Mouse (Mus musculus): Measurements from ENCODE around the gene Ltb4r2. TPM values are rescaled to one million over a fixed set of nuclear protein-coding genes. Genes with fewer than 3 reads are reported as not detected.

Gene Ltb4r2
- polyA plus RNA-seq, 1 experiment from 2014 or later = 0.21 TPM

DNA sequence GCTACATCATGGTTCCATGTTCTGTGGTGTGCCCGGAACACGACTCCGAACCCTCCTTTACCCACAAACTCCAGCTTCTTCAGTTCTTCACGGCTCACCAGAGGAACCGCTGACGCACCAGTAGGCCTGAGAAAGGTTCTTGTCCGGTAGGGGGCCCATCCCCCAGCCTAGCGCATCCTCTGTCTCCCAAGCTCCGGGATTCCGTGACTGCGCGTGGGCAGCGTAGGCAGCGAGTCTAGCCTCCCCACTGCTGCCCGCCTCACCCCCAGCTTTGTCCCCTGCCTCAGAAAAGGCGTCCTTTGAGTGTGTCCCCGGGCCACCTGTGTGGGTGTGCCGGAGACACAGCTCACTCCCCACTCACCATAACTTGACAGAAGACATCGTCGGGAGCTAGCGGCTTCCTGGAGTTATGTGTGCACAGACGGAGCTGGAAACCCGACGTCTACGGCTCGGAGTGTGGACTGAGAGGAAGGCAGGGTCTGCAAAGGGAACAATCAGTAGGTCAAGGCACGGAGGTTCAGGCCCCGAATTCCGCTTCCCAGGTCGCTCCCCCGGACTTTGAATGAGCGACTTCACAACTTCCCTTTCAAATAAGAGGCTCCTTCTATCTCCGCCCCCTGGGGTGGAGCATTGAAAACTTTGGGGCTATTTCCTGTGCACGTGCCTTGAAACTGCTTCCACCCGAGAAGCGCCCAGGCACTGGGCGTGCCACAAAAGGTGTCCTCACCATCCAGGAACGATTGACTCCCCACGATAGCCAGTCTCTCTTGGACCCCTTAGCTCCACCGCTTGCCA lies 27.2 kb downstream of the Ltb4r2 start, which contains the start of gene Ripk3:
TSS of gene Ripk3 (minus strand) at position 610 of the 795 bp plus-strand sequence.
- Histone ChIP-seq H3K4me1 (replicated peaks) (peaks cover 19% of the 10 kb centered on the region), H3K4me3 (peak within 1 kb of the TSS; percentile 45), H3K36me3 (no peaks in the 10 kb centered on the region), H3K27ac (0 out of 2 replicates have a peak within 1 kb of the TSS, but pooled peaks have one; percentile 6), H3K9me3 (no peaks in the 10 kb centered on the region), H3K27me3 (ENCODE audit: insufficient read depth, poor library complexity, severe bottlenecking) (peaks cover 74% of the 10 kb centered on the region)
- DNase-seq (ENCODE audit: low spot score) = peak; percentile 30
- 5% methylated on average over 40 of the region's 40 CpGs for WGBS

DNA sequence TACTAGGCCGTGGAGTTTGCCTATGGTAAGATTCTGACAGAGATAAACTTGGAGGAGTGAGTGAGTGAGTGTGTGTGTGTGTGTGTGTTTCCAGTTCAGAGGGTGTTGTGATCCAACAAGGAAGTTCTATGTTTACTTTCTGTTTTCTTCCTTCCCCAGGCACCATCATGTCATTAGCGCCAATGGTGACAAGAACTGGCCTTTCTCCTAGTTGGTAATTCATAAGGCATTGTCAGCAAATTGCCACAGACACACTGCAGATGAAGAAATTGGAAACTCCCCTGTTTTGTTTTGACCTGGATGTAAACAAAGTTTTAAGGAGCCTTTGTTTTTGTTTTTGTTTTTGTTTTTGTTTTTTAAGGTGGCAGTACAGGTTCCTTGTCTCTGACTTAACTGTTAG lies 32.2 kb downstream of the Ltb4r2 start:
- no peak overlapping the region for H3K27ac ChIP-seq
- H3K4me3 ChIP-seq = no peak overlapping the region
- peaks cover 4% of the 10 kb centered on the region for H3K4me1 ChIP-seq (replicated peaks)
- WGBS = 71% methylated on average over 2 of the region's 2 CpGs
- H3K9me3 ChIP-seq = no peaks in the 10 kb centered on the region
- peaks cover 24% of the 10 kb centered on the region for H3K27me3 ChIP-seq (ENCODE audit: insufficient read depth, poor library complexity, severe bottlenecking)
- no peaks in the 10 kb centered on the region for H3K36me3 ChIP-seq
- DNase-seq (ENCODE audit: low spot score) = no peak

DNA sequence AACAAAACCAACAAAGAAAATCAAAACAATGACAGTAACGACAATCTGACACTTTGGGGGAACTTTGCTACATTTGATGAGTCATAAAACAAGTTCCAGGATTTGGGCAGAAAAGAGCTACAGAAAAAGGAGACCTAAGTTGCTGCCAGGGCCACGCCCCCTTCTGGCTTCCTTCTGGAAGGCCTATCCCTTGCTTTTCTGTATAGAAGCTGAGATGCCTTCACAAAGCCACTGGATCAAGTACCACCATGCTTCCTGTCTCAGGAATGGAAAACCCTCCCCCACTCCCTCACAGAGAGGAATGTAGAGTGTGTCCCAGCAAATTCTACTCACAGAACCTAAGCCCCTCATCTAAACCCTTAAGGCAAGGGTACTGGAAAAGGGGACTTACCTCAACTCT lies 32.7 kb downstream of the Ltb4r2 start:
- Histone ChIP-seq H3K27ac (no peak overlapping the region), H3K9me3 (no peaks in the 10 kb centered on the region), H3K4me3 (no peak overlapping the region), H3K27me3 (ENCODE audit: insufficient read depth, poor library complexity, severe bottlenecking) (peaks cover 19% of the 10 kb centered on the region), H3K4me1 (replicated peaks) (no peaks in the 10 kb centered on the region), H3K36me3 (no peaks in the 10 kb centered on the region)
- 72% methylated on average over 2 of the region's 2 CpGs for WGBS
- no peak for DNase-seq (ENCODE audit: low spot score)

DNA sequence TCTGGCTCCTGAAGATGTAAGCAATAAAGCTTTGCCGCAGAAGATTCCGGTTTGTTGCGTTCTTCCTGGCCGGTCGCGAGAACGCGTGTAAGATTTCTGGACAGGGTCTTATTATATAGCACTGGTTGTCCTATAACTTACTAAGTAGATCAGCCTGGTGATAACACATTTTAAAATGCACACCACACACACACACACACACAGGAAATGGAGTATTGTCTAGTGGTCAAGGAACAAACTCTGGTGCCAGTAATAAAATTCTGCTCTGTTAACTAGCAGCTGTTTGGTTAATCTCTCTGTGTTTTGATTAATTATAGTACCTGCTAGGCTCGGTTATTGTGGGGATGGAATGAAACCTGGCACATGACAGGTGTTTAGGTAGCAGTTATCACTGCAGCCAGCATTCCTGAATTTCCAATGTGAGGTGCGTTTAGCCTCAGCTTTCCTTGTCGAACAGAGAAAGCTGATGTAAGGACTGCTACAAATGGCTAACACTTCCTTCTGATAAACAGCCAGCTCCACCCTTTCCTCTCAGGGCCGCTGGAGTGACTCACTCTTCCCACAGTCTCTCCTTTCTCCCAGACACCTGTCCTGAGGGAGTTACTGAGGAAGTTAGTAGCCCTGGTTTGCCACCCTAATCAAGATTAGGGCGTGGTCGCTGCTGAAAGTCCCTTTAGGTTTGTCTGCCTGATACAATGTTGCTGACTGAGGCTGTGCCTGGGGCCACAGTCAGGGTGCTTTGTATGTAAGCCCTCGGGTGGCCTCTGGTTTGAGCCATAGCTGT lies 34.3 kb downstream of the Ltb4r2 start:
- WGBS = 89% methylated on average over 15 of the region's 15 CpGs
- no peak overlapping the region for H3K27ac ChIP-seq
- peaks cover 3% of the 10 kb centered on the region for H3K27me3 ChIP-seq (ENCODE audit: insufficient read depth, poor library complexity, severe bottlenecking)
- no peaks in the 10 kb centered on the region for H3K4me1 ChIP-seq (replicated peaks)
- no peak for DNase-seq (ENCODE audit: low spot score)
- no peaks in the 10 kb centered on the region for H3K36me3 ChIP-seq
- no peaks in the 10 kb centered on the region for H3K9me3 ChIP-seq
- H3K4me3 ChIP-seq = no peak overlapping the region

Other genes with a start within 250 kb of the Ltb4r2 start
- not detected in 2 replicates for gene Nrl, start 236.4 kb upstream of the Ltb4r2 start, polyA plus RNA-seq (2016; fragmentation: Nextera tagmentation; extraction: Ambion mirVana)
- gene Pck2, start 221.2 kb upstream of the Ltb4r2 start, polyA plus RNA-seq (2016; fragmentation: Nextera tagmentation; extraction: Ambion mirVana) = 15.4 and 18.5 TPM in 2 replicates
- 69.5 and 94.1 TPM in 2 replicates for gene Dcaf11, start 201.4 kb upstream of the Ltb4r2 start, polyA plus RNA-seq (2016; fragmentation: Nextera tagmentation; extraction: Ambion mirVana)
- gene A730061H03Rik, start 201.0 kb upstream of the Ltb4r2 start, polyA plus RNA-seq (2016; fragmentation: Nextera tagmentation; extraction: Ambion mirVana) = 0.82 TPM in 1 of 2 replicates, not detected in the other
- 0.26 and 0.34 TPM in 2 replicates for gene Fitm1, start 185.8 kb upstream of the Ltb4r2 start, polyA plus RNA-seq (2016; fragmentation: Nextera tagmentation; extraction: Ambion mirVana)
- 97.6 and 114 TPM in 2 replicates for gene Psme1, start 183.3 kb upstream of the Ltb4r2 start, polyA plus RNA-seq (2016; fragmentation: Nextera tagmentation; extraction: Ambion mirVana)
- gene Emc9, start 176.1 kb upstream of the Ltb4r2 start, polyA plus RNA-seq (2016; fragmentation: Nextera tagmentation; extraction: Ambion mirVana) = 6.8 and 10.0 TPM in 2 replicates
- gene Psme2, start 170.3 kb upstream of the Ltb4r2 start, polyA plus RNA-seq (2016; fragmentation: Nextera tagmentation; extraction: Ambion mirVana) = 171 and 203 TPM in 2 replicates
- 21.2 and 23.2 TPM in 2 replicates for gene Rnf31, start 169.7 kb upstream of the Ltb4r2 start, polyA plus RNA-seq (2016; fragmentation: Nextera tagmentation; extraction: Ambion mirVana)
- gene Irf9, start 157.9 kb upstream of the Ltb4r2 start, polyA plus RNA-seq (2016; fragmentation: Nextera tagmentation; extraction: Ambion mirVana) = 7.2 and 7.8 TPM in 2 replicates
- 10.4 and 12.3 TPM in 2 replicates for gene Rec8, start 143.4 kb upstream of the Ltb4r2 start, polyA plus RNA-seq (2016; fragmentation: Nextera tagmentation; extraction: Ambion mirVana)
- 101 and 107 TPM in 2 replicates for gene Ipo4, start 125.5 kb upstream of the Ltb4r2 start, polyA plus RNA-seq (2016; fragmentation: Nextera tagmentation; extraction: Ambion mirVana)
- gene Gm49378, start 123.5 kb upstream of the Ltb4r2 start, polyA plus RNA-seq (2016; fragmentation: Nextera tagmentation; extraction: Ambion mirVana) = 0.76 and 1.5 TPM in 2 replicates
- 76.0 and 78.1 TPM in 2 replicates for gene Tm9sf1, start 117.6 kb upstream of the Ltb4r2 start, polyA plus RNA-seq (2016; fragmentation: Nextera tagmentation; extraction: Ambion mirVana)
- 0.40 and 0.97 TPM in 2 replicates for gene Tssk4, start 111.2 kb upstream of the Ltb4r2 start, polyA plus RNA-seq (2016; fragmentation: Nextera tagmentation; extraction: Ambion mirVana)
- gene Mdp1, start 100.9 kb upstream of the Ltb4r2 start, polyA plus RNA-seq (2016; fragmentation: Nextera tagmentation; extraction: Ambion mirVana) = 65.6 and 67.6 TPM in 2 replicates
- 60.0 and 65.9 TPM in 2 replicates for gene Gmpr2, start 89.5 kb upstream of the Ltb4r2 start, polyA plus RNA-seq (2016; fragmentation: Nextera tagmentation; extraction: Ambion mirVana)
- gene Nedd8, start 89.3 kb upstream of the Ltb4r2 start, polyA plus RNA-seq (2016; fragmentation: Nextera tagmentation; extraction: Ambion mirVana) = 646 and 662 TPM in 2 replicates
- 63.4 and 68.9 TPM in 2 replicates for gene Tinf2, start 79.6 kb upstream of the Ltb4r2 start, polyA plus RNA-seq (2016; fragmentation: Nextera tagmentation; extraction: Ambion mirVana)
- gene Tgm1, start 47.5 kb upstream of the Ltb4r2 start, polyA plus RNA-seq (2016; fragmentation: Nextera tagmentation; extraction: Ambion mirVana) = 0.34 and 0.81 TPM in 2 replicates
- 34.7 and 36.3 TPM in 2 replicates for gene Rabggta, start 39.2 kb upstream of the Ltb4r2 start, polyA plus RNA-seq (2016; fragmentation: Nextera tagmentation; extraction: Ambion mirVana)
- 68.5 and 73.8 TPM in 2 replicates for gene Dhrs1, start 15.7 kb upstream of the Ltb4r2 start, polyA plus RNA-seq (2016; fragmentation: Nextera tagmentation; extraction: Ambion mirVana)
- gene Nop9, start 15.7 kb upstream of the Ltb4r2 start, polyA plus RNA-seq (2016; fragmentation: Nextera tagmentation; extraction: Ambion mirVana) = 53.3 and 56.5 TPM in 2 replicates
- 0.17 TPM in 1 of 2 replicates, not detected in the other for gene Cideb, start 3.0 kb upstream of the Ltb4r2 start, polyA plus RNA-seq (2016; fragmentation: Nextera tagmentation; extraction: Ambion mirVana)
- 0.11 and 0.39 TPM in 2 replicates for gene Ltb4r1, start 4.5 kb downstream of the Ltb4r2 start, polyA plus RNA-seq (2016; fragmentation: Nextera tagmentation; extraction: Ambion mirVana)
- gene Adcy4, start 22.7 kb downstream of the Ltb4r2 start, polyA plus RNA-seq (2016; fragmentation: Nextera tagmentation; extraction: Ambion mirVana) = 7.9 and 10.3 TPM in 2 replicates
- 11.9 and 14.4 TPM in 2 replicates for gene Ripk3, start 27.4 kb downstream of the Ltb4r2 start, polyA plus RNA-seq (2016; fragmentation: Nextera tagmentation; extraction: Ambion mirVana)
- gene Nfatc4, start 61.7 kb downstream of the Ltb4r2 start, polyA plus RNA-seq (2016; fragmentation: Nextera tagmentation; extraction: Ambion mirVana) = 34.0 and 34.6 TPM in 2 replicates
- gene Nynrin, start 92.6 kb downstream of the Ltb4r2 start, polyA plus RNA-seq (2016; fragmentation: Nextera tagmentation; extraction: Ambion mirVana) = 24.1 and 24.4 TPM in 2 replicates
- gene Cbln3, start 123.0 kb downstream of the Ltb4r2 start, polyA plus RNA-seq (2016; fragmentation: Nextera tagmentation; extraction: Ambion mirVana) = 0.12 and 0.33 TPM in 2 replicates
- 21.4 and 24.2 TPM in 2 replicates for gene Khnyn, start 123.5 kb downstream of the Ltb4r2 start, polyA plus RNA-seq (2016; fragmentation: Nextera tagmentation; extraction: Ambion mirVana)
- gene Sdr39u1, start 138.9 kb downstream of the Ltb4r2 start, polyA plus RNA-seq (2016; fragmentation: Nextera tagmentation; extraction: Ambion mirVana) = 33.2 and 38.1 TPM in 2 replicates
- not detected in 2 replicates for gene Cma1, start 183.2 kb downstream of the Ltb4r2 start, polyA plus RNA-seq (2016; fragmentation: Nextera tagmentation; extraction: Ambion mirVana)
- gene Cma2, start 189.6 kb downstream of the Ltb4r2 start, polyA plus RNA-seq (2016; fragmentation: Nextera tagmentation; extraction: Ambion mirVana) = not detected in 2 replicates